Mouse (Mus musculus) CH12.LX (cell line): Measurements from ENCODE around the gene Pde4d. TPM values are rescaled to one million over a fixed set of nuclear protein-coding genes. Genes with fewer than 3 reads are reported as not detected.

Source experiments
- DNase-seq: peaks from one replicate; pipeline ENCODE4 v3.0.0-alpha.2; 2013; ENCODE audit errors: extremely low read depth
- H3K27ac ChIP-seq: 2 replicates; pipeline ENCODE4 v1.5.1; 2012; ENCODE audit warnings: low read depth, mild to moderate bottlenecking, control low read depth, moderate library complexity; ENCODE audit not compliant: insufficient read depth
- H3K27me3 ChIP-seq: replicated peaks from 2 replicates; pipeline ENCODE3; 2012; ENCODE audit warnings: inconsistent platforms
- H3K36me3 ChIP-seq, 2 experiments: replicated peaks in 1 of 2; 2 replicates each; pipeline versions ENCODE3 to v1.6.1; 2012; ENCODE audit warnings: inconsistent platforms in 1 of 2, low read length in 1 of 2, mild to moderate bottlenecking in 1 of 2, mixed read lengths in 1 of 2, moderate library complexity in 1 of 2; ENCODE audit not compliant: control insufficient read depth in 1 of 2, insufficient read depth in 1 of 2
- H3K4me1 ChIP-seq, 2 experiments: 2 replicates each; pipeline ENCODE4 v1.6.1; 2012; ENCODE audit warnings: inconsistent platforms in 1 of 2, moderate library complexity in 1 of 2; ENCODE audit not compliant: insufficient read depth in 2 of 2, control insufficient read depth in 1 of 2
- H3K4me2 ChIP-seq: 2 replicates; pipeline ENCODE4 v1.6.1; 2012; ENCODE audit warnings: low read depth, mild to moderate bottlenecking, control low read depth; ENCODE audit not compliant: poor library complexity, insufficient read depth, severe bottlenecking
- H3K4me3 ChIP-seq, 3 experiments: fragments of 150-350 bp in 1 of 3; sonication (generic) in 1 of 3; replicated peaks in 1 of 3; 2 replicates each; pipeline versions ENCODE3 to v1.5.1; 2011 to 2012; ENCODE audit warnings: low read depth in 2 of 3, low read length in 2 of 3, mild to moderate bottlenecking in 2 of 3, moderate library complexity in 2 of 3, control low read depth in 1 of 3, improper control_type of control experiment in 1 of 3, inconsistent platforms in 1 of 3, mixed read lengths in 1 of 3; ENCODE audit not compliant: poor library complexity in 1 of 3
- H3K79me2 ChIP-seq: replicated peaks from 2 replicates; pipeline ENCODE4 v1.6.1; 2012; ENCODE audit warnings: mild to moderate bottlenecking, moderate library complexity; ENCODE audit not compliant: control insufficient read depth, poor library complexity, insufficient read depth, severe bottlenecking; ENCODE audit errors: extremely low read depth
- H3K9ac ChIP-seq: 2 replicates; pipeline ENCODE4 v1.6.1; 2012; ENCODE audit warnings: low read depth, mild to moderate bottlenecking, control low read depth, moderate library complexity; ENCODE audit not compliant: insufficient read depth
- H3K9me3 ChIP-seq: replicated peaks from 2 replicates; pipeline ENCODE3; 2012; ENCODE audit warnings: low read length, inconsistent platforms, mixed read lengths
- BHLHE40 ChIP-seq: IDR thresholded peaks from 2 replicates; pipeline ENCODE4 v1.6.1; 2011; ENCODE audit warnings: mild to moderate bottlenecking, low read depth, low read length, improper control_type of control experiment
- CHD1 ChIP-seq: IDR thresholded peaks from 2 replicates; pipeline ENCODE4 v1.6.1; 2012; ENCODE audit warnings: low read depth, low read length, improper control_type of control experiment, inconsistent platforms
- CHD2 ChIP-seq: IDR thresholded peaks from 2 replicates; pipeline ENCODE4 v1.6.1; 2011; ENCODE audit warnings: low read length, improper control_type of control experiment
- E2F4 ChIP-seq: IDR thresholded peaks from 2 replicates; pipeline ENCODE4 v1.6.1; 2011; ENCODE audit warnings: low read depth, low read length, improper control_type of control experiment; ENCODE audit not compliant: insufficient replicate concordance
- GABPA ChIP-seq: IDR thresholded peaks from 2 replicates; pipeline ENCODE4 v1.6.1; 2012; ENCODE audit warnings: low read depth, low read length, improper control_type of control experiment, inconsistent platforms; ENCODE audit not compliant: insufficient replicate concordance
- HCFC1 ChIP-seq: IDR thresholded peaks from 2 replicates; pipeline ENCODE4 v1.6.1; 2012; ENCODE audit warnings: low read depth, mild to moderate bottlenecking, inconsistent platforms, low read length, improper control_type of control experiment
- MAX ChIP-seq: IDR thresholded peaks from 2 replicates; pipeline ENCODE4 v1.6.1; 2011; ENCODE audit warnings: low read length, improper control_type of control experiment
- MAZ ChIP-seq: IDR thresholded peaks from 2 replicates; pipeline ENCODE4 v1.6.1; 2012; ENCODE audit warnings: low read depth, mild to moderate bottlenecking, inconsistent platforms, low read length, improper control_type of control experiment, moderate library complexity
- MYC ChIP-seq: IDR thresholded peaks from 2 replicates; pipeline ENCODE4 v1.6.1; 2011; ENCODE audit warnings: low read depth, mild to moderate bottlenecking, improper control_type of control experiment, low read length
- PAX5 ChIP-seq: IDR thresholded peaks from 2 replicates; pipeline ENCODE4 v1.6.1; 2012; ENCODE audit warnings: low read length, inconsistent platforms, mixed read lengths
- POLR2A ChIP-seq: IDR thresholded peaks from 2 replicates; pipeline ENCODE4 v1.6.1; 2011; ENCODE audit warnings: low read depth, mild to moderate bottlenecking, improper control_type of control experiment, low read length
- RCOR1 ChIP-seq: conservative IDR thresholded peaks from 2 replicates; pipeline ENCODE4 v1.6.1; 2012; ENCODE audit warnings: low read depth, mild to moderate bottlenecking, inconsistent platforms, low read length, improper control_type of control experiment
- SIN3A ChIP-seq: IDR thresholded peaks from 2 replicates; pipeline ENCODE4 v1.6.1; 2012; ENCODE audit warnings: low read length, improper control_type of control experiment, inconsistent platforms
- UBTF ChIP-seq: IDR thresholded peaks from 2 replicates; pipeline ENCODE4 v1.6.1; 2012; ENCODE audit warnings: low read depth, mild to moderate bottlenecking, inconsistent platforms, low read length, improper control_type of control experiment, moderate library complexity
- USF1 ChIP-seq: IDR thresholded peaks from 2 replicates; pipeline ENCODE4 v1.6.1; 2014; ENCODE audit warnings: low read depth, mild to moderate bottlenecking, inconsistent platforms, low read length, improper control_type of control experiment
- USF2 ChIP-seq: conservative IDR thresholded peaks from 2 replicates; pipeline ENCODE4 v1.6.1; 2011; ENCODE audit warnings: low read depth, low read length, improper control_type of control experiment
- ZC3H11A ChIP-seq: IDR thresholded peaks from 2 replicates; pipeline ENCODE4 v1.6.1; 2012; ENCODE audit warnings: low read depth, mild to moderate bottlenecking, inconsistent platforms, low read length, improper control_type of control experiment
- ZMIZ1 ChIP-seq: IDR thresholded peaks from 2 replicates; pipeline ENCODE4 v1.6.1; 2012; ENCODE audit warnings: low read depth, mild to moderate bottlenecking, inconsistent platforms, low read length, improper control_type of control experiment
- ZNF384 ChIP-seq: IDR thresholded peaks from 2 replicates; pipeline ENCODE4 v1.6.1; 2012; ENCODE audit warnings: low read depth, low read length, improper control_type of control experiment, inconsistent platforms
- dilution Hi-C: fragments of 300-500 bp; cut with MboI; formaldehyde crosslinking; loops from 2 replicates; pipeline ENCODE4 v1.14.3; 2020; ENCODE audit warnings: low sequenced_read_pairs; ENCODE audit not compliant: extremely low pct_unique_long_range_greater_than_20kb, extremely low pct_ligation_motif_present
- in situ Hi-C: fragments of 300-500 bp; cut with MboI; formaldehyde crosslinking; loops from 3 replicates; pipeline ENCODE4 v1.14.3; 2019; ENCODE audit warnings: low sequenced_read_pairs, low pct_ligation_motif_present, low pct_unique_long_range_greater_than_20kb, mixed read lengths
- polyA plus RNA-seq: library from polyadenylated mRNA; unstranded; fragments of >175 nt; gene quantifications from 2 replicates; pipeline ENCODE4 v1.2.1, GENCODE M21; 2012; ENCODE audit warnings: low read depth; ENCODE audit not compliant: insufficient read length
- total RNA-seq, 2 experiments: library from RNA; depleted of rRNA; stranded (reverse); fragments of 300-350 nt in 1 of 2; fragments of >200 nt in 1 of 2; gene quantifications; 2 replicates each; pipeline ENCODE4 v1.2.3; 2012 to 2014

Pde4d gene
- total and polyA plus RNA-seq, 3 experiments: not detected

DNA sequence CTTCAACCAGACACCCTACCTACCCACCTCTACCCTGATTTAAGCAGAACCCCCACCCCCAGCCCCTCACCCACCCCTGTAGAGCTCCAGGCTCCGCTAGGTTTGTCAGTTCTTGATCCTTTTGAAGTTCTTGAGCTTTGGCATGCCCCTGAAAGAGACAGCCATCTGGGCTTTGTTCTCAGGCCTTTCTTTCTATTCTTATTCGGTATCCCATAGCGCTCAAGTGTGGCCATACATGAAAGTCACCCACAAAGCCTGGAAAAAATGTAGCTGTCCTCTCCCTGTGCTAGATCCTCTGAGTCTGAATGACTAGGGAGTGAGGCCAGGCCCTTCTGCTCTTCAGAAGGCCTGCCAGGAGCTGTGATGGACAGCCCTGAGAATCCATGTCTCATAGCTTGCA, 957.6 kb downstream of the Pde4d start:
- Histone ChIP-seq H3K27ac (no peak overlapping the region), H3K9ac (no peak overlapping the region), H3K9me3 (peaks cover 20% of the 10 kb centered on the region), H3K36me3 (no peaks in the 10 kb centered on the region), H3K4me1 (no peaks in the 10 kb centered on the region), H3K4me3 (no peak overlapping the region), H3K79me2 (no peaks in the 10 kb centered on the region), H3K4me2 (no peak overlapping the region), H3K27me3 (no peaks in the 10 kb centered on the region)
- no peak for TF ChIP-seq MAZ
- TF ChIP-seq ZMIZ1: no peak
- TF ChIP-seq USF1: no peak
- TF ChIP-seq UBTF: no peak
- TF ChIP-seq SIN3A: no peak
- dilution Hi-C loops (no loop called here), in situ Hi-C loops (no loop called here)
- DNase-seq: no peak

DNA sequence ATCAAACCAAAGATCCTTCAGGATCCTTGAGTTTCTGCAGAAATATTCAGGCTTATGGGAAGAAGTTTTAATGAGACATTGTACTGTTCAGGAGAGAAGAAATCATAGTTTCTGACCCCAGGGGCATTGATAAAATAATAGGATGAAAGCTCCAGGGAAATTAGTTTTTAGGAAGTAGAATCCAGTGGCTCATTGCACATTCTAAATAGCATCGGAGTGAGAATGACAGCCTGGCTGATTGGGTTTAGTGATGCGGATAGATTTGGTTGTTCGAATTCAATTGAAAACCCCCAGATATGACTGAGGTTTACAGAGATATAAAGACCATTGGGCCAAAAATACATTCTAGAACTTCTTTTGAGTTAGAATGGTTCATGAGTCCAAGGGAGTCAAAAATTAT, 970.7 kb downstream of the Pde4d start:
- Histone ChIP-seq H3K9me3 (peaks cover 27% of the 10 kb centered on the region), H3K27ac (no peak overlapping the region), H3K27me3 (no peaks in the 10 kb centered on the region), H3K4me1 (no peaks in the 10 kb centered on the region), H3K4me2 (no peak overlapping the region), H3K4me3 (no peak overlapping the region), H3K36me3 (no peaks in the 10 kb centered on the region), H3K79me2 (no peaks in the 10 kb centered on the region), H3K9ac (no peak overlapping the region)
- dilution Hi-C loops (no loop called here), in situ Hi-C loops (no loop called here)
- no peak for TF ChIP-seq ZNF384
- no peak for TF ChIP-seq MAX
- no peak for TF ChIP-seq MYC
- no peak for TF ChIP-seq E2F4
- no peak for TF ChIP-seq CHD2
- no peak for TF ChIP-seq USF2
- no peak for TF ChIP-seq SIN3A
- no peak for TF ChIP-seq PAX5
- TF ChIP-seq MAZ: no peak
- no peak for DNase-seq

DNA sequence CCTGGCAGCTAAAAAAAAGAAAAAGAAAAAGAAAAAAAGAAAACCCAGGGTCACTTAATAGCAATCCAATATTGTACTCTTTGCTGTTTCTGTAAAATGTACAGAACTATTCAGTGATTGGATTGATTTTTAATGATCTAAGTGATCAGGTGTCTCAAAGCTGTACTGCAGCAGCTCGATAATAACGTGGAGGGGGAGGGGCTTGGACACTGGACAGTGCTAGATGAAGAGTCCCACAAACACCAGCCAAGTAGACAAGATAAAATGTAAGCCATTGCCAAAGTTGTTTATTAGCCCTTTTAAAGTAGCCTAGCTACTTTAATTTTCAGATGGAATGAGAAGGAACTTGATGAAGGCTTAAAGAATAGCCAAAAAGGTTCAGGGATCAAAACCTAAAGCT, 975.2 kb downstream of the Pde4d start:
- TF ChIP-seq CHD1: no peak
- TF ChIP-seq MAZ: no peak
- no peak for TF ChIP-seq ZC3H11A
- no peak for TF ChIP-seq HCFC1
- TF ChIP-seq BHLHE40: no peak
- no peak for TF ChIP-seq RCOR1
- no peak for TF ChIP-seq MYC
- TF ChIP-seq GABPA: no peak
- TF ChIP-seq ZNF384: no peak
- TF ChIP-seq POLR2A: no peak
- TF ChIP-seq E2F4: no peak
- DNase-seq: no peak
- dilution Hi-C loops (no loop called here), in situ Hi-C loops (no loop called here)
- H3K4me2 ChIP-seq: no peak overlapping the region
- H3K9me3 ChIP-seq: peaks cover 46% of the 10 kb centered on the region
- H3K4me1 ChIP-seq: no peaks in the 10 kb centered on the region
- H3K79me2 ChIP-seq: no peaks in the 10 kb centered on the region
- no peaks in the 10 kb centered on the region for H3K36me3 ChIP-seq
- H3K9ac ChIP-seq: no peak overlapping the region
- H3K4me3 ChIP-seq: no peak overlapping the region
- no peak overlapping the region for H3K27ac ChIP-seq
- no peaks in the 10 kb centered on the region for H3K27me3 ChIP-seq
